Mouse (Mus musculus): ENCODE measurements around the gene Eef1akmt1.

The Eef1akmt1 gene

GRCm38 (mm10) chr14:57524671-57525387 lies 46.6 kb downstream of the Eef1akmt1 start, which contains the start of gene Il17d:
Il17d (plus strand) TSS chr14:57524777.
- no peak for DNase-seq (ENCODE audit: low spot score)

GRCm38 (mm10) chr14:57523762-57524161 lies 47.6 kb downstream of the Eef1akmt1 start:
- no peak for DNase-seq (ENCODE audit: low spot score)

DNA sequence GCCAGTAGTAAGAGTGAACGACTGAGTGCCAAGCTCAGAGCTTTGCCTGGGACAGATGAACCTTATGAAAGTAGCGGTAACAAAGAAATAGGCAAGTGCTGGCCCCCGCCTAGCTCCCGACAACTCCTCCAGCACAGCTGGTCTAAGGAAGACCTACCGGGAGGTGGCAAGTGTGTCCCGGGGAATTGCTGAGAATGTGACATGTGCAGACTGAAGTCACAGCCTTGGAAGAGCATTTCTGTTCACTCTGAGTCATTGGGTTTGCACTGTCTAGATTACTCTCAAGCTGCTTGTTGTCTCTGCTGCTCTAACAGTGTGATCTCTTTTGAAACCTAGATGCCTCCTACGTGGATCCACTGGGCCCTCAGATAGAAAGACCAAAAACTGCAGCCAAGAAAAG lies 54.4 kb downstream of the Eef1akmt1 start:
- DNase-seq (ENCODE audit: low spot score) = no peak

- DNase-seq (ENCODE audit: low spot score) = no peak
Observed at GRCm38 (mm10) chr14:57515156-57515762, 56.2 kb downstream of the Eef1akmt1 start.

DNA sequence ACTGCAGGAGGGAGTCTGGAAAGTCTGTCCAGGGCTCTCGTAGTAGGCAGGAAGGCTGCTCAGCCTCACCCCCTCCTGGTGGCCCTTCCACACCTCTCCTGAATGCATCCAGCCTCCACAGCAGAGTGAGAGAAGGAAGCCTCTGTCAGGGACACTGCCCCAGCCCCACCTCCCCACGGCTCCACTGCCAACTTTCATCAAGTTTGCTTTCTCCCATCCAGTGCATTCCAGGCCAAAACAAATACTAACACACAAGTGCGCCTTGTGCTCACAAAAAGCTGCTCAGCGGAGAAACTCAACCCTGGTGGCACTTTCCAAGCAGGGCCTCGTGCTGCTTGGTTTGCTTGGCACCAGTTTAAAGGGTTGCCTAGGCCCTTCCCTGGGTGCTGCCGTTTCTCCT lies 61.9 kb downstream of the Eef1akmt1 start:
- no peak for DNase-seq (ENCODE audit: low spot score)

DNA sequence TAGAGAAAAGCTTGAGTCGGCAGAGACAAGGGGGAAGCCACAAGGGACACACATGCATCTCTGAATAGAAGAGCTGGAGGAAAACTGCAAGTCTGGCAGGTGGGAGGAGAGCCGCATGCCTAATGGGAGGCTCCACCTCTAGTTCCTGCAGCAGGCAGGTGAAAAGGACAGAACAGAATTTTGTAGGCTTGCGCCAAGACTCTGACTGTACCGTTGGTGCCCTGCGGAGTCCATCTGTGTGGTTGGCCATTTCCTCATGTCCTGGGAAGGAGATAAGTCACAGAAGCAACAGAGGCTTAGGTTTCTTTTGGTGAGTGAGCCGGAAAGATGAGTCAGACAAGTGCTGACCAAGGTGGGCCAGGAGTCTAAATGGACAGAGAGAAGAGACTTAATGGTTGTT lies 67.7 kb downstream of the Eef1akmt1 start:
- no peak for DNase-seq (ENCODE audit: low spot score)

All from yolk sac, embryonic 10.5 days (tissue).